Mouse (Mus musculus): Measurements from ENCODE around the gene Fam92b. TPM values are rescaled to one million over a fixed set of nuclear protein-coding genes. Genes with fewer than 3 reads are reported as not detected.

Gene Fam92b
- polyA plus RNA-seq, 1 experiment from 2014 or later: 2.1 TPM

GRCm38 (mm10) chr8:120184366-120184765 lies 7.1 kb upstream of the Fam92b start:
- no peak overlapping the region for H3K4me2 ChIP-seq (replicated peaks; ENCODE audit: low read depth, low read length)
- no peak overlapping the region for H3K27ac ChIP-seq (ENCODE audit: low read depth, low read length)

GRCm38 (mm10) chr8:120181861-120182414 lies 4.7 kb upstream of the Fam92b start:
- no peak for ATAC-seq (ENCODE audit: low FRiP score)
- H3K36me3 ChIP-seq (ENCODE audit: control insufficient read depth, insufficient read depth, low read length): no peaks in the 10 kb centered on the region
- no peak overlapping the region for H3K4me3 ChIP-seq (ENCODE audit: low read depth, low read length)
- H3K27ac ChIP-seq (ENCODE audit: low read depth, low read length): no peak overlapping the region
- peaks cover 37% of the 10 kb centered on the region for H3K4me1 ChIP-seq (replicated peaks; ENCODE audit: control insufficient read depth, insufficient read depth, low read length)
- no peaks in the 10 kb centered on the region for H3K9me3 ChIP-seq (ENCODE audit: control insufficient read depth, low read length)
- H3K9ac ChIP-seq (ENCODE audit: low read depth, low read length): no peak overlapping the region
- H3K4me2 ChIP-seq (replicated peaks; ENCODE audit: low read depth, low read length): no peak overlapping the region
- no peak for DNase-seq (ENCODE audit: low spot score)
- H3K27me3 ChIP-seq (ENCODE audit: control insufficient read depth, insufficient read depth, low read length): no peaks in the 10 kb centered on the region
- WGBS: 80% methylated on average over 4 of the region's 4 CpGs

More at GRCm38 (mm10) chr8:120184366-120184765, 7.1 kb upstream of the Fam92b start:
- H3K4me1 ChIP-seq (replicated peaks; ENCODE audit: control insufficient read depth, insufficient read depth, low read length): peaks cover 20% of the 10 kb centered on the region
- DNase-seq (ENCODE audit: low spot score) (no peak), ATAC-seq (ENCODE audit: low FRiP score) (no peak)
- no peaks in the 10 kb centered on the region for H3K9me3 ChIP-seq (ENCODE audit: control insufficient read depth, low read length)
- no peaks in the 10 kb centered on the region for H3K27me3 ChIP-seq (ENCODE audit: control insufficient read depth, insufficient read depth, low read length)
- H3K4me3 ChIP-seq (ENCODE audit: low read depth, low read length): no peak overlapping the region
- H3K9ac ChIP-seq (ENCODE audit: low read depth, low read length): no peak overlapping the region
- H3K36me3 ChIP-seq (ENCODE audit: control insufficient read depth, insufficient read depth, low read length): no peaks in the 10 kb centered on the region
- 39% methylated on average over 9 of the region's 9 CpGs for WGBS

GRCm38 (mm10) chr8:120181274-120181673 lies 4.0 kb upstream of the Fam92b start:
- Histone ChIP-seq H3K4me3 (ENCODE audit: low read depth, low read length) (no peak overlapping the region), H3K9me3 (ENCODE audit: control insufficient read depth, low read length) (no peaks in the 10 kb centered on the region), H3K36me3 (ENCODE audit: control insufficient read depth, insufficient read depth, low read length) (no peaks in the 10 kb centered on the region), H3K4me1 (replicated peaks; ENCODE audit: control insufficient read depth, insufficient read depth, low read length) (peaks cover 39% of the 10 kb centered on the region), H3K27me3 (ENCODE audit: control insufficient read depth, insufficient read depth, low read length) (peaks cover 2% of the 10 kb centered on the region; the same call in 1 of the 2 replicates), H3K4me2 (replicated peaks; ENCODE audit: low read depth, low read length) (no peak overlapping the region), H3K9ac (ENCODE audit: low read depth, low read length) (no peak overlapping the region), H3K27ac (ENCODE audit: low read depth, low read length) (no peak overlapping the region)
- WGBS: 89% methylated on average over 5 of the region's 5 CpGs
- ATAC-seq (ENCODE audit: low FRiP score) (no peak), DNase-seq (ENCODE audit: low spot score) (no peak)

- no peak for ATAC-seq (ENCODE audit: low FRiP score)
- Histone ChIP-seq H3K4me2 (replicated peaks; ENCODE audit: low read depth, low read length) (no peak overlapping the region), H3K27me3 (ENCODE audit: control insufficient read depth, insufficient read depth, low read length) (peaks cover 3% of the 10 kb centered on the region; the same call in 1 of the 2 replicates), H3K36me3 (ENCODE audit: control insufficient read depth, insufficient read depth, low read length) (no peaks in the 10 kb centered on the region), H3K27ac (ENCODE audit: low read depth, low read length) (no peak overlapping the region), H3K4me1 (replicated peaks; ENCODE audit: control insufficient read depth, insufficient read depth, low read length) (peaks cover 35% of the 10 kb centered on the region), H3K9ac (ENCODE audit: low read depth, low read length) (no peak overlapping the region), H3K4me3 (ENCODE audit: low read depth, low read length) (no peak overlapping the region), H3K9me3 (ENCODE audit: control insufficient read depth, low read length) (no peaks in the 10 kb centered on the region)
- DNase-seq (ENCODE audit: low spot score): peak; percentile 45
- WGBS: 35% methylated on average over 7 of the region's 7 CpGs
Measured at GRCm38 (mm10) chr8:120180445-120180970, 3.2 kb upstream of the Fam92b start.

- Histone ChIP-seq H3K9ac (ENCODE audit: low read depth, low read length) (no peak overlapping the region; the same call in 1 of the 2 replicates), H3K36me3 (ENCODE audit: control insufficient read depth, insufficient read depth, low read length) (no peaks in the 10 kb centered on the region), H3K4me1 (replicated peaks; ENCODE audit: control insufficient read depth, insufficient read depth, low read length) (peaks cover 28% of the 10 kb centered on the region), H3K4me3 (ENCODE audit: low read depth, low read length) (no peak overlapping the region), H3K9me3 (ENCODE audit: control insufficient read depth, low read length) (no peaks in the 10 kb centered on the region), H3K4me2 (replicated peaks; ENCODE audit: low read depth, low read length) (no peak overlapping the region; the same call in 1 of the 2 replicates), H3K27ac (ENCODE audit: low read depth, low read length) (no peak overlapping the region), H3K27me3 (ENCODE audit: control insufficient read depth, insufficient read depth, low read length) (peaks cover 11% of the 10 kb centered on the region)
- ATAC-seq (ENCODE audit: low FRiP score): peak; percentile 34; the same call in 1 of the 2 replicates
- peak; percentile 95 for DNase-seq (ENCODE audit: low spot score)
- WGBS: 0% methylated on average over 10 of the region's 10 CpGs
Measured at GRCm38 (mm10) chr8:120179027-120179431, 1.8 kb upstream of the Fam92b start.

GRCm38 (mm10) chr8:120178124-120178514 lies 853 bp upstream of the Fam92b start:
- peak overlapping the region; percentile 91 for H3K27ac ChIP-seq (ENCODE audit: low read depth, low read length)
- DNase-seq (ENCODE audit: low spot score) (peak; percentile 34), ATAC-seq (ENCODE audit: low FRiP score) (no peak)
- H3K9me3 ChIP-seq (ENCODE audit: control insufficient read depth, low read length): no peaks in the 10 kb centered on the region
- H3K27me3 ChIP-seq (ENCODE audit: control insufficient read depth, insufficient read depth, low read length): peaks cover 11% of the 10 kb centered on the region
- no peaks in the 10 kb centered on the region for H3K36me3 ChIP-seq (ENCODE audit: control insufficient read depth, insufficient read depth, low read length)
- 3% methylated on average over 10 of the region's 10 CpGs for WGBS
- peaks cover 28% of the 10 kb centered on the region for H3K4me1 ChIP-seq (replicated peaks; ENCODE audit: control insufficient read depth, insufficient read depth, low read length)
- H3K9ac ChIP-seq (ENCODE audit: low read depth, low read length): no peak overlapping the region
- no peak overlapping the region for H3K4me3 ChIP-seq (ENCODE audit: low read depth, low read length)
- H3K4me2 ChIP-seq (replicated peaks; ENCODE audit: low read depth, low read length): peak overlapping the region; percentile 46

GRCm38 (mm10) chr8:120176605-120177004 lies 661 bp downstream of the Fam92b start:
- Histone ChIP-seq H3K4me3 (ENCODE audit: low read depth, low read length) (no peak overlapping the region), H3K4me1 (replicated peaks; ENCODE audit: control insufficient read depth, insufficient read depth, low read length) (peaks cover 28% of the 10 kb centered on the region), H3K4me2 (replicated peaks; ENCODE audit: low read depth, low read length) (no peak overlapping the region), H3K36me3 (ENCODE audit: control insufficient read depth, insufficient read depth, low read length) (no peaks in the 10 kb centered on the region), H3K27me3 (ENCODE audit: control insufficient read depth, insufficient read depth, low read length) (peaks cover 11% of the 10 kb centered on the region), H3K27ac (ENCODE audit: low read depth, low read length) (peak overlapping the region; percentile 91), H3K9ac (ENCODE audit: low read depth, low read length) (no peak overlapping the region), H3K9me3 (ENCODE audit: control insufficient read depth, low read length) (no peaks in the 10 kb centered on the region)
- 8% methylated on average over 4 of the region's 4 CpGs for WGBS
- DNase-seq (ENCODE audit: low spot score): peak; percentile 39
- peak; percentile 6 for ATAC-seq (ENCODE audit: low FRiP score)

GRCm38 (mm10) chr8:120174606-120175005 lies 2.7 kb downstream of the Fam92b start:
- Histone ChIP-seq H3K4me1 (replicated peaks; ENCODE audit: control insufficient read depth, insufficient read depth, low read length) (peaks cover 26% of the 10 kb centered on the region), H3K4me3 (ENCODE audit: low read depth, low read length) (no peak overlapping the region), H3K4me2 (replicated peaks; ENCODE audit: low read depth, low read length) (no peak overlapping the region), H3K9me3 (ENCODE audit: control insufficient read depth, low read length) (no peaks in the 10 kb centered on the region), H3K27ac (ENCODE audit: low read depth, low read length) (no peak overlapping the region), H3K27me3 (ENCODE audit: control insufficient read depth, insufficient read depth, low read length) (peaks cover 11% of the 10 kb centered on the region), H3K36me3 (ENCODE audit: control insufficient read depth, insufficient read depth, low read length) (no peaks in the 10 kb centered on the region), H3K9ac (ENCODE audit: low read depth, low read length) (no peak overlapping the region)
- ATAC-seq (ENCODE audit: low FRiP score) (no peak), DNase-seq (ENCODE audit: low spot score) (no peak)
- WGBS: 49% methylated on average over 18 of the region's 18 CpGs

GRCm38 (mm10) chr8:120173195-120173594 lies 4.1 kb downstream of the Fam92b start:
- Histone ChIP-seq H3K4me3 (ENCODE audit: low read depth, low read length) (no peak overlapping the region), H3K4me2 (replicated peaks; ENCODE audit: low read depth, low read length) (no peak overlapping the region), H3K9me3 (ENCODE audit: control insufficient read depth, low read length) (no peaks in the 10 kb centered on the region), H3K27ac (ENCODE audit: low read depth, low read length) (no peak overlapping the region), H3K27me3 (ENCODE audit: control insufficient read depth, insufficient read depth, low read length) (peaks cover 11% of the 10 kb centered on the region), H3K36me3 (ENCODE audit: control insufficient read depth, insufficient read depth, low read length) (no peaks in the 10 kb centered on the region), H3K4me1 (replicated peaks; ENCODE audit: control insufficient read depth, insufficient read depth, low read length) (peaks cover 20% of the 10 kb centered on the region), H3K9ac (ENCODE audit: low read depth, low read length) (no peak overlapping the region)
- no peak for DNase-seq (ENCODE audit: low spot score)
- 79% methylated on average over 1 of the region's 1 CpGs for WGBS
- ATAC-seq (ENCODE audit: low FRiP score): no peak
